Mouse (Mus musculus): Measurements from ENCODE around the gene Lrrc8c. TPM values are rescaled to one million over a fixed set of nuclear protein-coding genes. Genes with fewer than 3 reads are reported as not detected.
A peak's percentile ranks its signal among the peaks of the same experiment; 100 is the strongest.

Lrrc8c gene
- polyA plus RNA-seq, 1 experiment from 2014 or later, result 20.1 TPM

DNA sequence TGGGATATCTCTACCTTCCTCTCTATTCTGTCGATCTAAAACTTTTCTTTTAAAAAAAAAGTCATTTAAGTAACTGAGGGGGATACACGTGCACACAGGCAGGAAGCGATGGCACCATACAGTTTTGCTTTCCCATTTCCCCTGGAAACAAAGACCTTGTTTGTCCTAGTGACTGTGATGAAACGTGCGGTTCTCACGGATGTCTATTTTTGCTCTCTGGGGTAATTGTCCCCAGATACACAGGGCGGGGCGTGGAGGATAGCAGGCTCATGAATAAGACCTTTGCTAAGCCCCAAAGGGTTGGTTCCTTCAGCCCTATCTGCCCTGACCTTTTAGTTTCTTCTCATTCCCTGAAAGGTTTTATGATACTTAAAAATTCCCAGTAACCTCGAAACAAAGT, 79.7 kb downstream of the Lrrc8c start:
- Histone ChIP-seq H3K9ac (ENCODE audit: low read length) (no peak overlapping the region), H3K4me1 (ENCODE audit: control insufficient read depth, insufficient read depth, low read length) (peaks cover 24% of the 10 kb centered on the region), H3K36me3 (ENCODE audit: control insufficient read depth, insufficient read depth) (no peaks in the 10 kb centered on the region), H3K27me3 (ENCODE audit: control insufficient read depth, insufficient read depth, low read length) (no peaks in the 10 kb centered on the region), H3K27ac (ENCODE audit: low read length) (peak overlapping the region; percentile 68), H3K4me3 (ENCODE audit: low read length) (no peak overlapping the region), H3K9me3 (replicated peaks; ENCODE audit: control insufficient read depth, low read length) (no peaks in the 10 kb centered on the region), H3K4me2 (ENCODE audit: low read depth, low read length) (no peak overlapping the region)
- 52% methylated on average over 9 of the region's 9 CpGs for WGBS
- 0 out of 2 replicates have a peak, but pooled peaks have one; percentile 56 for ATAC-seq (replicated peaks; ENCODE audit: extremely low read depth, insufficient read depth, low FRiP score)

DNA sequence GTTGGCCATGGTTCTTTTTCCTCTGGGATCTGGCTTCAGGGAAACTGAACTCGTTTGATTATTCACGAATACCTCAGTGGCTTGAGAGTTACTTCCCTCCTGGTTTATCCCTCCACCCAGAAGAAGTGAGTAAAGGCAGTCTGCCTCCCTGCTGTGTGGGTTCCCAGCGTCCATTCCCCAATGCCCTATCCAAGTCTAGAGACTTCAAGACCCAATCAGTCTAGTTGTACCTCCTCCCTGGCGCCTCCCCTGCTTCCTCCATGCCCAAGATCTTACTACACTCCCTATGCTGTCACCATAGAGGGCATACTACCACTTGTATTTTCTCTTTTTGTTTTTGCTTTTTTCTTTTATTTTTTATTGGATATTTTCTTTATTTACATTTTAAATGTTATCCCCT, 80.1 kb downstream of the Lrrc8c start:
- H3K4me2 ChIP-seq (ENCODE audit: low read depth, low read length), result no peak overlapping the region
- no peaks in the 10 kb centered on the region for H3K9me3 ChIP-seq (replicated peaks; ENCODE audit: control insufficient read depth, low read length)
- peak overlapping the region; percentile 66 for H3K27ac ChIP-seq (ENCODE audit: low read length)
- H3K4me1 ChIP-seq (ENCODE audit: control insufficient read depth, insufficient read depth, low read length), result peaks cover 21% of the 10 kb centered on the region
- H3K9ac ChIP-seq (ENCODE audit: low read length), result no peak overlapping the region
- H3K36me3 ChIP-seq (ENCODE audit: control insufficient read depth, insufficient read depth), result no peaks in the 10 kb centered on the region
- no peak for ATAC-seq (replicated peaks; ENCODE audit: extremely low read depth, insufficient read depth, low FRiP score)
- H3K27me3 ChIP-seq (ENCODE audit: control insufficient read depth, insufficient read depth, low read length), result no peaks in the 10 kb centered on the region
- WGBS, result 65% methylated on average over 4 of the region's 4 CpGs
- H3K4me3 ChIP-seq (ENCODE audit: low read length), result no peak overlapping the region

DNA sequence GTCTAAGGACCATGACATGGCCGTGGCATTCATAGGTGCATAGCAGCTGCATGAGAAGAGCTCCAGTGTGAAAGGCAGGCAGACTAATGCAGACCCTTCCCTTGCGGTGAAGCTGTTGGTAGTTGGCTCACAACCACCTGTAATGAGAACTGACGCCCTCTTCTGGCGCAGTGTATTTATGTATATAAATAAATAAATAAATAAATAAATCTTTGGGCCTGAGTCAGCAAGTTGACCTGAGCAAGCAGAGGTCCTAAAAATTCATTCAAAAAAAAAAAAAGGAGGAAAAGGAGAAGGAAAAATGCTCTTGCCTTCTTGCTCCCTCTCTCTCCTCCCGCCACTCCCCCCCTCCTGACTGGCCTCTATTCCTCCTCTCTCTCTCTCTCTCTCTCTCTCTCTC, 81.8 kb downstream of the Lrrc8c start:
- Histone ChIP-seq H3K4me2 (ENCODE audit: low read depth, low read length) (no peak overlapping the region), H3K27ac (ENCODE audit: low read length) (no peak overlapping the region), H3K27me3 (ENCODE audit: control insufficient read depth, insufficient read depth, low read length) (no peaks in the 10 kb centered on the region), H3K36me3 (ENCODE audit: control insufficient read depth, insufficient read depth) (no peaks in the 10 kb centered on the region), H3K4me1 (ENCODE audit: control insufficient read depth, insufficient read depth, low read length) (peaks cover 19% of the 10 kb centered on the region), H3K4me3 (ENCODE audit: low read length) (no peak overlapping the region), H3K9me3 (replicated peaks; ENCODE audit: control insufficient read depth, low read length) (no peaks in the 10 kb centered on the region), H3K9ac (ENCODE audit: low read length) (no peak overlapping the region)
- ATAC-seq (replicated peaks; ENCODE audit: extremely low read depth, insufficient read depth, low FRiP score), result no peak
- WGBS, result 83% methylated on average over 4 of the region's 5 CpGs

DNA sequence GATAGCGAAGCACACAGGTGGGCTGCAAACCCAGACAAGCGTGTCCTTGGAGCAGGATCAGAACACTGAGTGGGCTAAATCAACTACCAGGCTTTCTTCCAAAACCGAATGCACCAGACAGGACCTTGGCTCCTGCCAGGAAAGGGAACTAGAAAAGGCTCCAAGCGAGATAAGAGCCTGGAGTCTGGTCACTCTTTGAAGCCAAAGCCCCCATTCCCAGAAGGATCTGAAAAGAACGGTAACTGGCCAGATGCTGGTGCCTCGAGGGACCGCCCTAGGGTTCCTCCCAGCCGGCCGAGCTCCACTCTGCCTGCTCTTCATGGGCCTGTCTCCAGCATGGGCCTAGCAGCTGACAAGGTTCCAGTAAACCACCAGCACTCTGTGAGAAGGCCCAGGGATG, 83.4 kb downstream of the Lrrc8c start:
- H3K9me3 ChIP-seq (replicated peaks; ENCODE audit: control insufficient read depth, low read length), result no peaks in the 10 kb centered on the region
- peak; percentile 58 for ATAC-seq (replicated peaks; ENCODE audit: extremely low read depth, insufficient read depth, low FRiP score)
- no peak overlapping the region for H3K4me2 ChIP-seq (ENCODE audit: low read depth, low read length)
- no peak overlapping the region for H3K4me3 ChIP-seq (ENCODE audit: low read length)
- H3K27ac ChIP-seq (ENCODE audit: low read length), result peak overlapping the region; percentile 41; the same call in 1 of the 2 replicates
- H3K4me1 ChIP-seq (ENCODE audit: control insufficient read depth, insufficient read depth, low read length), result peaks cover 19% of the 10 kb centered on the region
- H3K36me3 ChIP-seq (ENCODE audit: control insufficient read depth, insufficient read depth), result peaks cover 12% of the 10 kb centered on the region
- WGBS, result 37% methylated on average over 9 of the region's 9 CpGs
- H3K9ac ChIP-seq (ENCODE audit: low read length), result peak overlapping the region; percentile 4; the same call in 1 of the 2 replicates
- no peaks in the 10 kb centered on the region for H3K27me3 ChIP-seq (ENCODE audit: control insufficient read depth, insufficient read depth, low read length)

DNA sequence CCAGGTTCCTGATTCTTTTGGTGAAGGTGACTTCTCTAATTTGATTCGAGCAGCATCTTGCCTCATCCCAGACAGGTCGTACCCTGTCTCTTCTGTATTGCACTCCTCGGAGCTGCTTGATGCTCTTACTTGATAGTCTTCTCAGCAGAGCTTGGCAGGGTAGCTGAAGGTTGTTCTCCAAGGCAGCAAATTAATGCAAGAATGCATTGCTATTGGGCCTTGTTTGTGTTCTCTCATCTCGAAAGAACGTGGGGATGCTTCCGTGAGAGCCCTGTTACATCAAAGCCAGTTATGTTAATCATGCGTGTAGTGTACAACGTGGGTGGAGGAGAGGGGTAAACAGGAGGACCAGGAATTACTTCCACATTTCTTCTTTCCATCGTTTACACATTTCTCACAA, 86.5 kb downstream of the Lrrc8c start:
- 86% methylated on average over 9 of the region's 9 CpGs for WGBS
- H3K27ac ChIP-seq (ENCODE audit: low read length), result no peak overlapping the region

DNA sequence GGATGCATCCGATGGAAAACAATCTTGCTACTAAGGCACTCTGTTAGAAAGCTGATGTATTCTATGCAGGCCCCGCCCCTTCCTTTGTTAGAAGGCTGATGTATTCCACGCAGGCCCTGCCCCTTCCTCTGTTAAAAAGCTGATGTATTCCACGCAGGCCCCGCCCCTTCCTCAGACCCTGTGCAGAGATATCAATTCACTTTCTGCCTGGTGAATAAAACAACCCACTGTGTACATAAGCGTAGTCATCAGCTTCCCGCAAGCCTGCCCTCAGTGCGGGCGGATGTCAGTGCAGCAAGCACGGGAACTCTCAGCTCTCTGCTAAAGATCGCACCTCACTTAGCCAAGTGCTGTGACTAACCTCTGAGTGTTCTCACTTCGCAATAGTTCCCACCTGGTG, 90.5 kb downstream of the Lrrc8c start:
- Histone ChIP-seq H3K27me3 (ENCODE audit: control insufficient read depth, insufficient read depth, low read length) (no peaks in the 10 kb centered on the region), H3K4me2 (ENCODE audit: low read depth, low read length) (no peak overlapping the region), H3K4me3 (ENCODE audit: low read length) (no peak overlapping the region), H3K4me1 (ENCODE audit: control insufficient read depth, insufficient read depth, low read length) (0 out of 2 replicates have a peak, but pooled peaks cover 3% of the 10 kb centered on the region), H3K9me3 (replicated peaks; ENCODE audit: control insufficient read depth, low read length) (no peaks in the 10 kb centered on the region), H3K36me3 (ENCODE audit: control insufficient read depth, insufficient read depth) (peaks cover 28% of the 10 kb centered on the region), H3K27ac (ENCODE audit: low read length) (no peak overlapping the region), H3K9ac (ENCODE audit: low read length) (no peak overlapping the region)
- WGBS, result 77% methylated on average over 12 of the region's 12 CpGs
- no peak for ATAC-seq (replicated peaks; ENCODE audit: extremely low read depth, insufficient read depth, low FRiP score)

More for the DNA sequence above, 86.5 kb downstream of the Lrrc8c start:
- Histone ChIP-seq H3K36me3 (ENCODE audit: control insufficient read depth, insufficient read depth) (peaks cover 28% of the 10 kb centered on the region), H3K4me1 (ENCODE audit: control insufficient read depth, insufficient read depth, low read length) (peaks cover 8% of the 10 kb centered on the region), H3K4me3 (ENCODE audit: low read length) (no peak overlapping the region), H3K4me2 (ENCODE audit: low read depth, low read length) (no peak overlapping the region), H3K27me3 (ENCODE audit: control insufficient read depth, insufficient read depth, low read length) (no peaks in the 10 kb centered on the region), H3K9ac (ENCODE audit: low read length) (no peak overlapping the region), H3K9me3 (replicated peaks; ENCODE audit: control insufficient read depth, low read length) (no peaks in the 10 kb centered on the region)
- no peak for ATAC-seq (replicated peaks; ENCODE audit: extremely low read depth, insufficient read depth, low FRiP score)

DNA sequence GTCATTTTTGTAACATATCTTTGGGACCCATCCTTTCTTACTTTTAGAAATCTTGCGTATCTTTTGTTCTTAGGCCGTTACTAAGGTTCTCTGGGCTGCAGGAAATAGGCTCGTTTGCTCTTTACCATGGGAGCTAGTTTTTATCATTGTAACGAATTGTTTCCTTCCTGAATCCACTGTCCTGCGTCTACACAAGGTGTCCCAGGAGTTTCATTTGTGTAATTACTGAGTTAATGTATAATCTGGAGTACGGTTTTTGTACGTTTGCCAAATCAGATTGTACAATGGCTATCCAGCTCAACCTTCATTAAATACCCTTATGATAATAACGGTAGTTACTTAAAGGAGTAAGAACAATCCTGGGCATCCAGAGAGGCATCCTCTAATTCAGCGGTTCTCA, 93.8 kb downstream of the Lrrc8c start:
- Histone ChIP-seq H3K9me3 (replicated peaks; ENCODE audit: control insufficient read depth, low read length) (no peaks in the 10 kb centered on the region), H3K36me3 (ENCODE audit: control insufficient read depth, insufficient read depth) (peaks cover 12% of the 10 kb centered on the region), H3K4me3 (ENCODE audit: low read length) (no peak overlapping the region), H3K4me2 (ENCODE audit: low read depth, low read length) (no peak overlapping the region), H3K9ac (ENCODE audit: low read length) (no peak overlapping the region), H3K27me3 (ENCODE audit: control insufficient read depth, insufficient read depth, low read length) (no peaks in the 10 kb centered on the region), H3K27ac (ENCODE audit: low read length) (no peak overlapping the region), H3K4me1 (ENCODE audit: control insufficient read depth, insufficient read depth, low read length) (0 out of 2 replicates have a peak, but pooled peaks cover 5% of the 10 kb centered on the region)
- 69% methylated on average over 9 of the region's 9 CpGs for WGBS
- no peak for ATAC-seq (replicated peaks; ENCODE audit: extremely low read depth, insufficient read depth, low FRiP score)

DNA sequence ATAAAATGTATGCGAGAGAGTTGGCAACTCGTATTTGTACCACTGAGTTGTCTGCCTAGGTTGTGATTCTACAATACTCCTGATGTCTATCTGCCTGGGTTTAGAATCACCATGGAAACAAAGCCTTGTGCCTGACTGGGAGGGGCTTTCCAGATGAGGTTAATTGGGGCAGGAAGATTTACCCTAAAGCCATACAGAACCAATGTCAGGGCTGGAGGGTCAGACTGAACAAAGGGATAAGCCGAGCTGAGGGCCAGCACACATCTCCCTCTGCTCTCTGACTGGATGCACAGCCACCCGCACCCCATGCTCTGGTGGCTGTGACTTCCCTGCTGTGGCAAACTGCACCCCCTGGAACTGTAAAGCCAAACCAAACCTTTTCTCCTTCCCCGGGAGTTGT, 94.8 kb downstream of the Lrrc8c start:
- Histone ChIP-seq H3K36me3 (ENCODE audit: control insufficient read depth, insufficient read depth) (peaks cover 4% of the 10 kb centered on the region), H3K27ac (ENCODE audit: low read length) (peak overlapping the region; percentile 46; the same call in 1 of the 2 replicates), H3K4me2 (ENCODE audit: low read depth, low read length) (no peak overlapping the region), H3K4me1 (ENCODE audit: control insufficient read depth, insufficient read depth, low read length) (0 out of 2 replicates have a peak, but pooled peaks cover 5% of the 10 kb centered on the region), H3K4me3 (ENCODE audit: low read length) (no peak overlapping the region), H3K27me3 (ENCODE audit: control insufficient read depth, insufficient read depth, low read length) (no peaks in the 10 kb centered on the region), H3K9ac (ENCODE audit: low read length) (no peak overlapping the region), H3K9me3 (replicated peaks; ENCODE audit: control insufficient read depth, low read length) (no peaks in the 10 kb centered on the region)
- ATAC-seq (replicated peaks; ENCODE audit: extremely low read depth, insufficient read depth, low FRiP score), result no peak
- WGBS, result 65% methylated on average over 5 of the region's 5 CpGs

DNA sequence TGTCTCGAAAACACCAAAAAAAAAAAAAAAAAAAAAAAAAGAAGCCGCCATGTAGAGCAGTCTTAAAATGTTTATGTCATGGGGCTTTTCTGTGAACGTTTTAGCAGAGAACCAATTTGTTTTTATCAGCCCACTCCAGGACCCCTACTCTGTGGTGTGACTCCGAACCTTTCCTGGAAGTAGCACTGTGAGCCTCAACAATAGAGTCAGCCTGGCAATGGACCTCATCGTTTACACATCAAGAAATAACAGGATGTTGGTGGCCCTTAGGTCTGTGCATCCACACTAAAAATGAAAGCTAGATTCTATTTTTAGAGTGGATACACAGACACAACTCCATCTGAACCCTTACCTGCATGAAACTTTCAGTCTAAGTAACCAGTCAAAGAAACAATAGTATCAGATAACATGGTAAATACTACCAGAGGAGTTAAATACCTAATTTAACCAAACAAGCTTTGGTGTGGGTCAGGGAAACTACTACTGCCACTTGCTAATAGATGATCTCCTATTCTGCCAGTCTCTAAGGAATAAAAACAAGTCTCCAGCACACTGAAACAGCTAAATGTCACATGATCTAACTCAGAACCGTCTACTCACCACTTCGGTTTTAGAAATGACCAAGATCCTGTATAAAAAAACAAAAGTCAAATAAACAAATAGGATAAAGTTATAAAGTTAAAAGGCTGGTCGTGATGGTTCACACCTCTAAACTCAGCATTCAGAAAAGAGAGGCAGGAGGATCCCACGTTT, 95.7 kb downstream of the Lrrc8c start:
- Histone ChIP-seq H3K27me3 (ENCODE audit: control insufficient read depth, insufficient read depth, low read length) (no peaks in the 10 kb centered on the region), H3K4me1 (ENCODE audit: control insufficient read depth, insufficient read depth, low read length) (0 out of 2 replicates have a peak, but pooled peaks cover 5% of the 10 kb centered on the region), H3K9ac (ENCODE audit: low read length) (no peak overlapping the region), H3K4me3 (ENCODE audit: low read length) (no peak overlapping the region), H3K4me2 (ENCODE audit: low read depth, low read length) (no peak overlapping the region), H3K27ac (ENCODE audit: low read length) (no peak overlapping the region), H3K9me3 (replicated peaks; ENCODE audit: control insufficient read depth, low read length) (no peaks in the 10 kb centered on the region), H3K36me3 (ENCODE audit: control insufficient read depth, insufficient read depth) (peaks cover 2% of the 10 kb centered on the region; the same call in 1 of the 2 replicates)
- ATAC-seq (replicated peaks; ENCODE audit: extremely low read depth, insufficient read depth, low FRiP score), result no peak
- WGBS, result 59% methylated on average over 9 of the region's 9 CpGs

Data from heart, embryonic 16.5 days (tissue).